Mouse (Mus musculus): ENCODE measurements around the gene Grin1.

- TF ChIP-seq TBP (IDR thresholded peaks at IDR 0.05; ENCODE audit: low read depth, low read length) (no peak), USF1 (IDR thresholded peaks at IDR 0.05; ENCODE audit: low read depth, low read length) (no peak), UBTF (IDR thresholded peaks at IDR 0.05; ENCODE audit: borderline replicate concordance, insufficient read depth, low read depth, low read length) (no peak), POLR2A (IDR thresholded peaks at IDR 0.05; ENCODE audit: control insufficient read depth in 1 of 2, insufficient read depth in 1 of 2, low read depth in 1 of 2, low read length in 2 of 2, poor library complexity in 1 of 2) (no peak), GATA1 (IDR thresholded peaks at IDR 0.05; ENCODE audit: low read depth, low read length) (no peak), CTCF (IDR thresholded peaks at IDR 0.05 in 2 of 3, conservative IDR thresholded peaks at IDR 0.05 in 1 of 3; ENCODE audit: control insufficient read depth in 1 of 3, insufficient read depth in 1 of 3, low read depth in 2 of 3, low read length in 3 of 3, poor library complexity in 1 of 3, severe bottlenecking in 1 of 3) (peak; percentile 65 to 81 (median 66)), TAL1 (IDR thresholded peaks at IDR 0.05; ENCODE audit: low read length) (no peak), MYC (IDR thresholded peaks at IDR 0.05; ENCODE audit: low read depth, low read length) (no peak), RAD21 (IDR thresholded peaks at IDR 0.05; ENCODE audit: low read depth, low read length) (peak; percentile 75)
Observed at GRCm38 (mm10) chr2:25328440-25328839, 9.5 kb upstream of the Grin1 start.

Data from MEL (cell line).